Mouse (Mus musculus): ENCODE measurements at regions not wholly inside any gene's neighbourhood (a gene's known extent, or its start where the extent isn't known, plus 50 kb on each side); places are given as distances from the start of the nearest gene placed in this dataset.

DNA sequence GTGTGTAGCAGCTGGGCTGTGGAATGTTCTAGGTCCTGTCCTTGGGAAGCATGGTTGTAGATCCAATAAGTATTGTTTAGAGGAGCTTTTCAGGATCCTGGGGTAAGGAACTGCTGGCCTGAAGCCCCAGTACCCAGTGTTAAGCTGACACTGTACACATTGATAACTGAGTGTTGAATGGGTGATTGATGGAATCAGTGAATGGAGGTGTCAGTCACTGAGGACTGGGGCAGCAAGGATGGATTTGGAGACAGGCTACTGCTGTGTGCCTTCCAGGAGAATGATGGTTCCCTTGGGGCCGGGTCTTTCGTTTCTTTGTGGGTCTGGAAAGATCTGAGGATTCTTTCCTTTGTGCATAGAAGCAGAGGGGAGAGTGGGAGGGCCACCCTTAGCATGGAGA lies 51.9 kb upstream of the Irx3 start:
- no peaks in the 10 kb centered on the region for H3K36me3 ChIP-seq (ENCODE audit: insufficient read depth, low read length)
- TF ChIP-seq NANOG (IDR thresholded peaks at IDR 0.05; ENCODE audit: borderline replicate concordance, low read length) (no peak), POU5F1 (IDR thresholded peaks at IDR 0.05; ENCODE audit: borderline replicate concordance, low read length) (no peak), CTCF (conservative IDR thresholded peaks at IDR 0.05; ENCODE audit: low read length) (no peak)
- no peak overlapping the region for H3K4me3 ChIP-seq (replicated peaks; ENCODE audit: low read length)
- peaks cover 3% of the 10 kb centered on the region; the same call in 1 of the 2 replicates for H3K27me3 ChIP-seq (ENCODE audit: insufficient read depth, low read length)
- H3K9me3 ChIP-seq (ENCODE audit: low read length) = no peaks in the 10 kb centered on the region
- H3K4me1 ChIP-seq (replicated peaks; ENCODE audit: low read depth, low read length) = no peaks in the 10 kb centered on the region

DNA sequence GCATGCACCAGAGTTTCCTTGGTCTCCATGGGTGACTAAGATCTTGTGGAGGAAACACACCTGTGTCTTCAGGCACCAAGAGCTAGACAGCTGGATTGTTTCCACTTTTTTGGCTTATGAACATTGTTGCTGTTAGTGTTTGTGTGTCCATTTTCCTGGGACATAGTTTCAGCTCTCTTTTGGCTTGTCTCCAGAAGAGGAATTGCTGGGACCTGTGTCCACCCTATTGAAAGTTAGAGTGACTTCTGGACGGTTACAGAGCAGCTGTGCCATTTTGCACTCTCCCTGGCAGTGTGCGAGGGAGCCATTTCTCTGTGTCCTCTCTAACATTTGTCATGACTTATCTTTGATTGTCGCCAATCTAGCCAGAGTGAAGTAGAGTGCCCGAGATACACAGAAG lies 51.5 kb upstream of the Irx3 start:
- Histone ChIP-seq H3K4me1 (replicated peaks; ENCODE audit: low read depth, low read length) (no peaks in the 10 kb centered on the region), H3K9me3 (ENCODE audit: low read length) (no peaks in the 10 kb centered on the region), H3K36me3 (ENCODE audit: insufficient read depth, low read length) (no peaks in the 10 kb centered on the region), H3K27me3 (ENCODE audit: insufficient read depth, low read length) (peaks cover 3% of the 10 kb centered on the region; the same call in 1 of the 2 replicates), H3K4me3 (replicated peaks; ENCODE audit: low read length) (no peak overlapping the region)
- TF ChIP-seq CTCF (conservative IDR thresholded peaks at IDR 0.05; ENCODE audit: low read length) (no peak), NANOG (IDR thresholded peaks at IDR 0.05; ENCODE audit: borderline replicate concordance, low read length) (no peak), POU5F1 (IDR thresholded peaks at IDR 0.05; ENCODE audit: borderline replicate concordance, low read length) (no peak)

All from E14TG2a.4 (cell line).